Mouse (Mus musculus): ENCODE data around the gene Bcl6b.

- TF ChIP-seq CTCF (IDR thresholded peaks at IDR 0.05; ENCODE audit: low read depth, low read length) (no peak), POLR2A (IDR thresholded peaks at IDR 0.05; ENCODE audit: borderline replicate concordance, low read depth, low read length) (no peak)
These were observed 18.9 kb downstream of the Bcl6b start for GRCm38 (mm10) chr11:70210681-70211080.
